28 mouse cellular contexts compared by ENCODE assay signal in the genomic region with DNA sequence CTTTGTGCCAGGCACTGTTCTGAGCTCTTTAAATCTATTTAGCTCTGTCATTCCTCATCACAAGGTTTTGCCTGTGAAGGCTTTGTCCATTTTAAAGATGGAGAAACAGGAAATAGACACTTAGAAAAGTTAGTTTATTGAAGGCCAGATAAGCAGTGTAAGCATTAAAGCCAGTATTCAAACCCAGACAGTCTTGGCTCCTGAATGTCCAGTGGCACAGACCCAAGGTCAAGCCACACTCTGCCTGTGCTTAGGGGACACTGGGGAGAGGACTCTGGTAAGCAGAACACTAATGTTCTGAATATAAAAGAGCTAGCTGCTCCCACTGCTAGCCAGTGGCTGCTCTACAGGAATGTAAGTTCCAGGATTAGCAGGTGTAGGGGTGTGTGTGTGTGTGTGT. TPM values are rescaled to one million over a fixed set of nuclear protein-coding genes. Genes with fewer than 3 reads are reported as not detected.
DNase-seq lines count a peak whose midpoint lies in the region; TF ChIP-seq lines count a peak whose summit lies in the region.
"Had no signal": no experiment of that assay in that cellular context is flagged by ENCODE, and none has a peak within 500 bp of the region (broad histone marks: within the 10 kb centered on the region; RNA-seq: fewer than 3 reads in every experiment).

No protein-coding gene starts in this region.

- no peaks in the 10 kb centered on the region for H3K27me3 ChIP-seq in kidney, adult 2 months (replicated peaks; ENCODE audit: control insufficient read depth, insufficient read depth, low read length)
- no peaks in the 10 kb centered on the region for H3K27me3 ChIP-seq in spleen, adult 2 months (ENCODE audit: control insufficient read depth, insufficient read depth, low read length)
- H3K27me3 ChIP-seq: embryonic facial prominence, embryonic 15.5 days; midbrain, embryonic 13.5 days; neural tube, embryonic 13.5 days; stomach, embryonic 15.5 days had no signal

- no peaks in the 10 kb centered on the region for H3K36me3 ChIP-seq in kidney, adult 2 months (ENCODE audit: control insufficient read depth, insufficient read depth, low read length)
- peaks cover 2% of the 10 kb centered on the region; the same call in 1 of the 2 replicates for H3K36me3 ChIP-seq in spleen, adult 2 months (ENCODE audit: control insufficient read depth, insufficient read depth, low read length)
- H3K36me3 ChIP-seq: embryonic facial prominence, embryonic 10.5 days; embryonic facial prominence, embryonic 15.5 days; midbrain, embryonic 13.5 days; neural tube, embryonic 13.5 days had no signal

- no peaks in the 10 kb centered on the region for H3K4me1 ChIP-seq in kidney, adult 2 months (ENCODE audit: control insufficient read depth, insufficient read depth, low read length)
- peaks cover 25% of the 10 kb centered on the region; the same call in 1 of the 2 replicates for H3K4me1 ChIP-seq in spleen, adult 2 months (ENCODE audit: control insufficient read depth, insufficient read depth, insufficient read length)
- H3K4me1 ChIP-seq: midbrain, embryonic 13.5 days; neural tube, embryonic 13.5 days; stomach, embryonic 15.5 days had no signal

- no peak for TF ChIP-seq POLR2A in kidney, adult 2 months (IDR thresholded peaks at IDR 0.05; ENCODE audit: low read depth, low read length)
- TF ChIP-seq POLR2A in spleen, adult 2 months (IDR thresholded peaks at IDR 0.05; ENCODE audit: low read depth, low read length): no peak

- DNase-seq in adrenal gland, postnatal 36 days: peak; percentile 44 to 52
- DNase-seq in adrenal gland, postnatal 25 days: no peak
- peak; percentile 35 for DNase-seq in kidney, adult 2 months
- no peak for DNase-seq in kidney, adult 18-20 months
- no peak for DNase-seq in spleen, adult 2 months (ENCODE audit: low read depth in 1 of 2, low spot score in 2 of 2)
- DNase-seq in spleen, adult 18-20 months: no peak
- DNase-seq in ovary, adult 18-20 months (ENCODE audit: low spot score): no peak
- DNase-seq: cerebellum, adult 8-10 months; gastrocnemius, postnatal 14 days; heart, postnatal 14 days; layer of hippocampus, postnatal 36 days; left cerebral cortex, postnatal 4 days; lung, adult 2 months; lung, postnatal 10 days had no signal

- TF ChIP-seq CTCF in kidney, adult 2 months (conservative IDR thresholded peaks at IDR 0.05; ENCODE audit: insufficient read depth, insufficient read length, low read depth, low read length): no peak
- TF ChIP-seq CTCF in spleen, adult 2 months (IDR thresholded peaks at IDR 0.05; ENCODE audit: extremely low read depth, insufficient read depth, insufficient read length, insufficient replicate concordance): no peak

- H3K27ac ChIP-seq in kidney, adult 2 months (ENCODE audit: insufficient read depth, low read depth, low read length): no peak overlapping the region
- peak overlapping the region; percentile 58 for H3K27ac ChIP-seq in spleen, adult 2 months (ENCODE audit: insufficient read depth, low read length)
- H3K27ac ChIP-seq: embryonic facial prominence, embryonic 10.5 days; embryonic facial prominence, embryonic 15.5 days; liver, embryonic 14.5 days; macrophage; midbrain, embryonic 13.5 days; neural tube, embryonic 13.5 days; stomach, embryonic 15.5 days had no signal

- no peak overlapping the region for H3K4me3 ChIP-seq in kidney, adult 2 months (ENCODE audit: insufficient read depth, low read depth, low read length)
- H3K4me3 ChIP-seq in spleen, adult 2 months (ENCODE audit: extremely low read depth, insufficient read depth, insufficient read length): no peak overlapping the region
- H3K4me3 ChIP-seq: embryonic facial prominence, embryonic 10.5 days; embryonic facial prominence, embryonic 15.5 days; midbrain, embryonic 13.5 days; neural tube, embryonic 13.5 days; stomach, embryonic 15.5 days had no signal

RNA-seq across cellular contexts. Expression of a gene that starts 21.1 kb away (rescaled TPM):
- under 1 TPM; 0.03 to 0.10 TPM for total RNA-seq in adrenal gland, postnatal 36 days (2021)
- 0.06 TPM in 1 of 2 replicates, not detected in the other for total RNA-seq in adrenal gland, postnatal 25 days (2021)
- under 0.01 TPM in 1 of 2 replicates, not detected in the other for polyA plus RNA-seq in kidney, adult 2 months (2012; rRNA removed)
- not detected in 2 replicates for polyA plus RNA-seq in spleen, adult 2 months (2012; rRNA removed)
- total RNA-seq: granulocyte monocyte progenitor cell, adult 5-6 weeks; megakaryocyte-erythroid progenitor cell, adult 5-6 weeks had no signal
- polyA plus RNA-seq: embryonic facial prominence, embryonic 10.5 days; forebrain, embryonic 14.5 days; heart, embryonic 14.5 days; hindbrain, embryonic 11.5 days; large intestine, adult 2 months; lung, adult 2 months; macrophage; midbrain, embryonic 13.5 days; neural tube, embryonic 13.5 days; urinary bladder, adult 2 months had no signal

RNA-seq across cellular contexts. Expression of a gene that starts 56.6 kb away (rescaled TPM):
- 10 to 100 TPM in 1 of 2 experiments, 1 to 10 TPM in 1; 5.1 to 18.0 TPM for total RNA-seq in adrenal gland, postnatal 36 days (2021)
- total RNA-seq in adrenal gland, postnatal 25 days (2021): 5.4 and 6.1 TPM in 2 replicates
- polyA plus RNA-seq in kidney, adult 2 months (2012; rRNA removed): 0.99 and 1.3 TPM in 2 replicates
- polyA plus RNA-seq in spleen, adult 2 months (2012; rRNA removed): 25.6 and 29.1 TPM in 2 replicates

Comparison
In these comparisons a context has a peak if more than half of its experiments do, and no peak if none do; other contexts are left out.
1. DNase-seq: peak in adrenal gland, postnatal 36 days (2 of 2) and kidney, adult 2 months (single experiment); none in adrenal gland, postnatal 25 days (single experiment), kidney, adult 18-20 months (single experiment), spleen, adult 2 months (0 of 2), spleen, adult 18-20 months (0 of 2) and ovary, adult 18-20 months (single experiment).